Mouse (Mus musculus) midbrain, embryonic 14.5 days (tissue): ENCODE measurements around the gene Itpr3. TPM values are rescaled to one million over a fixed set of nuclear protein-coding genes. Genes with fewer than 3 reads are reported as not detected.
A peak's percentile ranks its signal among the peaks of the same experiment; 100 is the strongest.

Source experiments
- ATAC-seq: fragments of 200-750 bp; cut with Nextera tagmentation; 2 replicates; pipeline ENCODE4 v1.8.0; 2017; ENCODE audit warnings: moderate number of reproducible peaks, moderate library complexity; ENCODE audit not compliant: low FRiP score, low TSS enrichment
- DNase-seq: peaks from one replicate; pipeline ENCODE4 v3.0.0-alpha.2; 2015
- H3K27ac ChIP-seq: fragments of 300-500 bp; sonication (generic); replicated peaks from 2 replicates; pipeline ENCODE4 v1.5.1; 2014; ENCODE audit warnings: mild to moderate bottlenecking, low read depth, low read length, moderate library complexity
- H3K27me3 ChIP-seq: fragments of 300-500 bp; sonication (generic); 2 replicates; pipeline ENCODE4 v1.6.1; 2014; ENCODE audit warnings: low read length, control low read depth, mixed read lengths; ENCODE audit not compliant: control insufficient read depth, insufficient read depth
- H3K36me3 ChIP-seq: fragments of 300-500 bp; sonication (generic); 2 replicates; pipeline ENCODE4 v1.6.1; 2014; ENCODE audit warnings: low read length, control low read depth; ENCODE audit not compliant: control insufficient read depth, insufficient read depth
- H3K4me1 ChIP-seq: fragments of 300-500 bp; sonication (generic); 2 replicates; pipeline ENCODE4 v1.6.1; 2014; ENCODE audit warnings: mild to moderate bottlenecking, antibody characterized with exemption, low read length, control low read depth; ENCODE audit not compliant: control insufficient read depth, insufficient read depth
- H3K4me2 ChIP-seq: fragments of 300-500 bp; sonication (generic); 2 replicates; pipeline ENCODE4 v1.6.1; 2014; ENCODE audit warnings: mild to moderate bottlenecking, low read length, moderate library complexity
- H3K4me3 ChIP-seq: fragments of 300-500 bp; sonication (generic); replicated peaks from 2 replicates; pipeline ENCODE4 v1.5.1; 2014; ENCODE audit warnings: low read depth, low read length
- H3K9ac ChIP-seq: fragments of 300-500 bp; sonication (generic); replicated peaks from 2 replicates; pipeline ENCODE4 v1.6.1; 2014; ENCODE audit warnings: mild to moderate bottlenecking, low read length, moderate library complexity
- H3K9me3 ChIP-seq: fragments of 300-500 bp; sonication (generic); 2 replicates; pipeline ENCODE4 v1.6.1; 2016; ENCODE audit warnings: low read length, control low read depth, mixed read lengths; ENCODE audit not compliant: control insufficient read depth
- WGBS: fragments of 180-500 bp; shearing (Covaris S2); extraction: QIAGEN DNeasy Blood & Tissue Kit; methylation state at CpG from one replicate; pipeline ENCODE4 v1.1.7; 2014; 5-methylcytosine and 5-hydroxymethylcytosine counted together
- polyA plus RNA-seq: library from polyadenylated mRNA; unstranded; fragments of >200 nt; fragmentation: Nextera tagmentation; extraction: Ambion mirVana; gene quantifications from 2 replicates; pipeline ENCODE4 v1.2.1, GENCODE M21; 2014

The Itpr3 gene
- polyA plus RNA-seq, 1 experiment from 2014 or later: 0.82 TPM

DNA sequence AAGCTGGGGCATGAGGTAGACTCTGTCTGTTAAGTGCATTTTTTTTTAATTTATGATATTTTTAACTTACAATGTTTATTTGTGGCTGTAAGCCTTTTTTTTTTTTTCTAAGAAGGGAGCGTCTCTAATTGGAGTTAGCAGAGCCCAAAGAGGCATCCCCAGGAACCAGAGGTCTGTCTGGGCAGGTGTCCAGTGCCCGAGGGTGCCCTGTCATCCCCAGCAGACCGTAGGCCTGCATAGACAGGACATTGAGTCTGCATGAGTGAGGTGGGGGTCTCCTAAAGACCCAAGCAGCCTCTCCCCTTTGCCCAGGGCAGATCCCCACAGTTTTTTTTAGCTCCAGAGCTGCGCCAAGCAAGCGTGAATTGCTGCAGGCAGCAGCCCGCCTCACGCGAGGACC is 98.6 kb downstream of the Itpr3 start:
- H3K4me3 ChIP-seq: no peak overlapping the region
- H3K9me3 ChIP-seq: no peaks in the 10 kb centered on the region
- H3K36me3 ChIP-seq: no peaks in the 10 kb centered on the region
- H3K4me2 ChIP-seq: no peak overlapping the region
- no peak overlapping the region for H3K9ac ChIP-seq
- 77% methylated on average over 8 of the region's 8 CpGs for WGBS
- no peaks in the 10 kb centered on the region for H3K27me3 ChIP-seq
- ATAC-seq (no peak), DNase-seq (no peak)
- H3K27ac ChIP-seq: no peak overlapping the region
- H3K4me1 ChIP-seq: peaks cover 3% of the 10 kb centered on the region; the same call in 1 of the 2 replicates

- Histone ChIP-seq H3K27ac (no peak overlapping the region), H3K4me1 (peaks cover 3% of the 10 kb centered on the region; the same call in 1 of the 2 replicates), H3K36me3 (no peaks in the 10 kb centered on the region), H3K4me3 (no peak overlapping the region), H3K9me3 (no peaks in the 10 kb centered on the region), H3K4me2 (no peak overlapping the region), H3K9ac (no peak overlapping the region), H3K27me3 (no peaks in the 10 kb centered on the region)
- WGBS: 80% methylated on average over 6 of the region's 6 CpGs
- DNase-seq: no peak
- no peak for ATAC-seq
Observed at GRCm38 (mm10) chr17:27158439-27158838, 101.3 kb downstream of the Itpr3 start.

DNA sequence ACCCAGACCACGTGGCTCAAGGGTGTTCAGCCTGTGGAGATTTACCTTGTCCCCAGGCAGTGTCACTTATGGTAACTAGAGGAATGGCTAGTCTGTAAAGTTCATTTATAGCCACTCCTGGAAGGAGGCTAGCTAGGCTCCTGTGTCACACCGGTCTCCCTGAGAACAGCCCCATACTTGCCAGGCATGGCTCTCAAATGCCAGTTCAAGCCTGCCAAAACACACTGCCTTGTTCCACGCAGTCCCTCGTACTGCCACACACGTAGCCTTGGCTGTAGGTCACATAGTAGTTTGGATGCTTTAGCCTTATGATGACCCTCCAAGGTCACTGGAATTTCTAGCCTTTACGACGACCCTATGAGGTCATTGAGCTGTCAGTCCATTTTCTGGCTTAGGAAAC is 102.1 kb downstream of the Itpr3 start:
- Histone ChIP-seq H3K27ac (no peak overlapping the region), H3K9me3 (no peaks in the 10 kb centered on the region), H3K36me3 (no peaks in the 10 kb centered on the region), H3K4me2 (no peak overlapping the region), H3K9ac (no peak overlapping the region), H3K4me3 (no peak overlapping the region), H3K4me1 (no peaks in the 10 kb centered on the region), H3K27me3 (no peaks in the 10 kb centered on the region)
- 83% methylated on average over 7 of the region's 7 CpGs for WGBS
- ATAC-seq: no peak
- no peak for DNase-seq

GRCm38 (mm10) chr17:27160905-27161304 is 103.8 kb downstream of the Itpr3 start:
- DNase-seq (no peak), ATAC-seq (no peak)
- Histone ChIP-seq H3K27me3 (no peaks in the 10 kb centered on the region), H3K4me1 (no peaks in the 10 kb centered on the region), H3K27ac (no peak overlapping the region), H3K4me2 (no peak overlapping the region), H3K9me3 (no peaks in the 10 kb centered on the region), H3K4me3 (no peak overlapping the region), H3K9ac (no peak overlapping the region), H3K36me3 (no peaks in the 10 kb centered on the region)
- 86% methylated on average over 4 of the region's 4 CpGs for WGBS

- Histone ChIP-seq H3K9ac (no peak overlapping the region), H3K4me3 (no peak overlapping the region)
- ATAC-seq: no peak
Observed at GRCm38 (mm10) chr17:27165054-27165773, 108.1 kb downstream of the Itpr3 start.

DNA sequence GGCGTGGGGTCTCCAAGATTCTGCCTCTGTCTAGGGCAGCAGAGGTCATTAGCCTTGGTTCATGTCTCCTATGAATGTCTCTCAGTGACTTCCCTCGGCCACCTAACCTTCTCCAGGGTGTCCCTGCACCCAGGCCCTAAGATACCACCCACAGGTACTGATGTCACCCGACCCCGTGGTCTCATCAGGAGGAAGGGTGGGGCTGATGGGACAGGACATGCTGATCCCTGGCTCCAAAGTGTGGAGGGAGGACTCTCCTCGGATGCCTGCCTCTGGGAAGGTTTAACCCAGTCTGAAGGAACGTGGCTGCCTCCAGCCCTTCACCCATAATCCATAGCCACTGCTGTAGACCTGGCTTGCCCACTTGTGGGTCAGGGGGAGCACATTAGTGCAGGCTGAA is 109.8 kb downstream of the Itpr3 start:
- Histone ChIP-seq H3K27me3 (no peaks in the 10 kb centered on the region), H3K4me1 (no peaks in the 10 kb centered on the region), H3K36me3 (no peaks in the 10 kb centered on the region), H3K4me2 (no peak overlapping the region), H3K27ac (no peak overlapping the region), H3K9me3 (no peaks in the 10 kb centered on the region), H3K9ac (no peak overlapping the region), H3K4me3 (no peak overlapping the region)
- ATAC-seq: no peak
- 66% methylated on average over 6 of the region's 6 CpGs for WGBS
- no peak for DNase-seq

More at GRCm38 (mm10) chr17:27165054-27165773, 108.1 kb downstream of the Itpr3 start:
- H3K27me3 ChIP-seq: no peaks in the 10 kb centered on the region
- 72% methylated on average over 8 of the region's 8 CpGs for WGBS
- no peaks in the 10 kb centered on the region for H3K4me1 ChIP-seq
- H3K27ac ChIP-seq: no peak overlapping the region
- peak; percentile 85 for DNase-seq
- H3K9me3 ChIP-seq: no peaks in the 10 kb centered on the region
- no peaks in the 10 kb centered on the region for H3K36me3 ChIP-seq
- no peak overlapping the region for H3K4me2 ChIP-seq

DNA sequence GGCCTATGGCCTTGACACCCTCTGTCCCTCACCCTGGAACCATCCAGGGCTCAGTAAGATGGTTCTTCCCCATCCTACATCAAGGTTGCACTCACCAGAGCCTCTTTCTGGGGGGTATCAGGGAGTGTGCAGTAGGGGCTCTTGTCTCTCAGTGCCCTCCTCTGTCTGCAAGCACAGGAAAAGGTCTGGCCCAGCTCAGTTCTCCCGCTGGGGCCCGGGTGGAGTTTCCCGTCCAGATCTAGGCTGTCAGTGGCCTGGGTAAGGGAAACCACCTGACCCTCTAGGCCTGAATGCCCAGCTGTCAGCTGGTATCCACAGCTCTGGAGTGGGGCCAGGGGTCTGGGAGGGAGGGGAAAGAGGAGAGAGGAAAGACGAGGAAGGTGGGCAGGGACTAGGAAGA is 110.4 kb downstream of the Itpr3 start, which contains the start of gene Ip6k3:
Ip6k3 (minus strand) TSS at position 251 of the 400 bp plus-strand sequence.
- H3K4me3 ChIP-seq: no peak within 1 kb of the TSS
- DNase-seq (no peak), ATAC-seq (no peak)
- no peaks in the 10 kb centered on the region for H3K36me3 ChIP-seq
- H3K9me3 ChIP-seq: no peaks in the 10 kb centered on the region
- H3K4me2 ChIP-seq: no peak within 1 kb of the TSS
- H3K4me1 ChIP-seq: no peaks in the 10 kb centered on the region
- H3K27ac ChIP-seq: no peak within 1 kb of the TSS
- H3K27me3 ChIP-seq: no peaks in the 10 kb centered on the region
- WGBS: 56% methylated on average over 4 of the region's 4 CpGs
- no peak within 1 kb of the TSS for H3K9ac ChIP-seq

GRCm38 (mm10) chr17:27168569-27168968 is 111.5 kb downstream of the Itpr3 start:
- no peaks in the 10 kb centered on the region for H3K27me3 ChIP-seq
- WGBS: 98% methylated on average over 4 of the region's 4 CpGs
- DNase-seq: no peak
- H3K9me3 ChIP-seq: no peaks in the 10 kb centered on the region
- H3K36me3 ChIP-seq: no peaks in the 10 kb centered on the region
- H3K4me2 ChIP-seq: no peak overlapping the region
- H3K9ac ChIP-seq: no peak overlapping the region
- no peak overlapping the region for H3K27ac ChIP-seq
- H3K4me1 ChIP-seq: no peaks in the 10 kb centered on the region
- H3K4me3 ChIP-seq: no peak overlapping the region
- no peak for ATAC-seq
